Mouse (Mus musculus) liver, postnatal 0 days (tissue): ENCODE measurements at regions not wholly inside any gene's neighbourhood (a gene's known extent, or its start where the extent isn't known, plus 50 kb on each side); places are given as distances from the start of the nearest gene placed in this dataset.
"Not testable (repeated sequence)": the region's sequence is repeated elsewhere in the genome, so short reads cannot be mapped to it uniquely, and the experiment has no call there.

Experiments used
- ATAC-seq: fragments of 200-750 bp; cut with Nextera tagmentation; 2 replicates; pipeline ENCODE4 v1.8.0; 2017; ENCODE audit warnings: mild to moderate bottlenecking, moderate library complexity
- DNase-seq: peaks from one replicate; pipeline ENCODE4 v3.0.0-alpha.2; 2016
- H3K27ac ChIP-seq: fragments of 300-500 bp; sonication (generic); 2 replicates; pipeline ENCODE4 v1.5.1; 2014; ENCODE audit warnings: antibody characterized with exemption, moderate library complexity, mild to moderate bottlenecking, low read depth
- H3K27me3 ChIP-seq: fragments of 300-500 bp; sonication (generic); 2 replicates; pipeline ENCODE4 v1.6.1; 2014; ENCODE audit warnings: low read length, control low read depth, mixed read lengths; ENCODE audit not compliant: insufficient read depth
- H3K36me3 ChIP-seq: fragments of 300-500 bp; sonication (generic); replicated peaks from 2 replicates; pipeline ENCODE4 v1.6.1; 2014; ENCODE audit warnings: mild to moderate bottlenecking, control low read depth, low read length, moderate library complexity, mixed read lengths; ENCODE audit not compliant: insufficient read depth
- H3K4me1 ChIP-seq: fragments of 300-500 bp; sonication (generic); 2 replicates; pipeline ENCODE4 v1.6.1; 2014; ENCODE audit warnings: antibody characterized with exemption, mild to moderate bottlenecking, control low read depth; ENCODE audit not compliant: insufficient read depth
- H3K4me2 ChIP-seq: fragments of 300-500 bp; sonication (generic); 2 replicates; pipeline ENCODE4 v1.6.1; 2014; ENCODE audit warnings: low read depth, mild to moderate bottlenecking, low read length, moderate library complexity, mixed read lengths
- H3K4me3 ChIP-seq: fragments of 300-500 bp; sonication (generic); 2 replicates; pipeline ENCODE4 v1.5.1; 2014; ENCODE audit warnings: low read depth, low read length
- H3K9ac ChIP-seq: fragments of 300-500 bp; sonication (generic); replicated peaks from 2 replicates; pipeline ENCODE4 v1.6.1; 2014; ENCODE audit warnings: mild to moderate bottlenecking, moderate library complexity
- H3K9me3 ChIP-seq: fragments of 300-500 bp; sonication (generic); 2 replicates; pipeline ENCODE4 v1.6.1; 2016; ENCODE audit warnings: mild to moderate bottlenecking, control low read depth, low read length, mixed read lengths
- CTCF ChIP-seq: sonication (generic); IDR thresholded peaks from 2 replicates; pipeline ENCODE4 v1.5.1; 2016; ENCODE audit warnings: antibody characterized with exemption, low read depth
- EP300 ChIP-seq: IDR thresholded peaks from 2 replicates; pipeline ENCODE4 v1.6.1; 2016; ENCODE audit warnings: antibody characterized with exemption, low read depth, mild to moderate bottlenecking
- WGBS: fragments of 180-500 bp; shearing (Covaris S2); extraction: QIAGEN DNeasy Blood & Tissue Kit; methylation state at CpG from one replicate; pipeline ENCODE4 v1.1.7; 2014; ENCODE audit not compliant: insufficient replicate concordance; 5-methylcytosine and 5-hydroxymethylcytosine counted together

DNA sequence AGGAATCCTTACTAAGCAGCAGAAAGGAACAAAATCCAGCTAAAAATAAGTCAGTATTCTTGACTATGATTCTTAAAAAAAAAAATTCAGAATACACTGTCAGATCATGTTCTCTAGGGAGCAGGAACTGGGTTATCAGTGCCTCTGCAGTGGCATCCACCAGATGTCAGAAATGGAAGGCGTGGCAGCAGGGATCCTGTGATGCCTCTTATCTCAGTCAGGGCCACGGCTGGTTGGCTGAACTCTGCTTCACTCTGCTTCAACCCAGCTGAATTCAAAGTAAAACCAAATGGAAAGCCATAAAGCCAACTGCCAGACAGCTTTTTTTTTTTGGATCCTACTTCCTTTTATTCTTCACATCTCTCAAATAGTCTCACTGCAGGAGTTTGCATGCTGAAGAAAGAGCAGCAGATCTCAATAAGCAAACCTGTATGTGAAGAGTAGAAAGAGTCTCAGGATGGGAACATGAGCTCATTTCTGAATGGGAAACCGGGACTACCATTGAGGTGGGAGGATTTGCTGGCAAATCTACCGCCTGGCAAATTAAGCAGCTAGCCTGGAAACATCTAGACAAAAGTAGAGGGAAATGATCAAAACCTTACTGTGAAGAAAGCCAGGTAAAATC lies 295.8 kb downstream of the Trib2 start:
- Histone ChIP-seq H3K27ac (no peak overlapping the region), H3K27me3 (no peaks in the 10 kb centered on the region), H3K4me3 (no peak overlapping the region), H3K9me3 (no peaks in the 10 kb centered on the region), H3K36me3 (no peaks in the 10 kb centered on the region), H3K4me1 (no peaks in the 10 kb centered on the region), H3K9ac (no peak overlapping the region), H3K4me2 (no peak overlapping the region)
- TF ChIP-seq EP300: no peak
- DNase-seq (no peak), ATAC-seq (no peak)
- 33% methylated on average over 4 of the region's 4 CpGs for WGBS

DNA sequence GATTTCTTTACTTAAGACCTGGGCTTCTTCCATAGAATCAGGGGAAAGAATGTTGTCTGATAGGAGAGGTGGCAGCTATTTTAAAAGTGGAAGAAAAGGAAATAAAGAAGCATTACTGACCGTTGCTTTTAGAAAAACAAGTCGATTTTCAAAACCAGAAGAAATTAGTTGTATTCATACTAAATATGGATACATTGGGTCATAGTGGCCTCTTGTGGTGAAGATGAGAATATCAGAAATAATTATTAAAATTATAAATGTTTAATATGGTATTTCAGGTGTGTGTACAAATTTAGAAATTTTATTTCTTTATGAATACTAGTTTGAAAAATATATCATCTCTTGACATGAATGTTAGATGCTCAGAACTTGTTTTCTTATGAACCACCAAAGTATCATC lies 304.7 kb downstream of the Trib2 start:
- DNase-seq: no peak
- no peaks in the 10 kb centered on the region for H3K27me3 ChIP-seq

DNA sequence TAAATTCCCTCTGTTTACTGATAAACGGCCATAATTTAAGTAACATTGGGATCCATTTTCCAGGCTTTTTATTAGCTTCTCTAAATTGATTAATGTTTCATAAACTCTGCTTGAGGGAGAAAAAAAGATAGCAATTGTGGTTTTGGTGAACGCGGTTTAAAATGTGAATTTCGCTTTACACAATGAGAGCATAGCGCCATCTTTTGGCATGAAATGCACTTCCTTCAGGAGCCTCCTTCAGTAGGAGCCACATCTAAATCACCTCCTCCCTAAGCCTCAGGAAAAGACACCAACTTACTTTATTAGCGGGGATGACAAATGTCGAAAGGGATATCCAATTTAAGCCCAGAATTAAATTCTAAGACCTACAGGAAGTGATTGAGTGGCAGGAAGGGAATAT lies 309.1 kb downstream of the Trib2 start:
- Histone ChIP-seq H3K9me3 (no peaks in the 10 kb centered on the region), H3K4me1 (no peaks in the 10 kb centered on the region), H3K27ac (no peak overlapping the region), H3K27me3 (no peaks in the 10 kb centered on the region), H3K4me2 (no peak overlapping the region), H3K36me3 (no peaks in the 10 kb centered on the region), H3K9ac (no peak overlapping the region), H3K4me3 (no peak overlapping the region)
- WGBS: 27% methylated on average over 7 of the region's 7 CpGs
- TF ChIP-seq CTCF (peak; percentile 47), EP300 (no peak)
- ATAC-seq: no peak
- DNase-seq: no peak

More for the DNA sequence above, 304.7 kb downstream of the Trib2 start:
- H3K27ac ChIP-seq: no peak overlapping the region
- H3K4me2 ChIP-seq: no peak overlapping the region
- H3K4me1 ChIP-seq: no peaks in the 10 kb centered on the region
- H3K9me3 ChIP-seq: no peaks in the 10 kb centered on the region
- H3K36me3 ChIP-seq: no peaks in the 10 kb centered on the region
- 45% methylated on average over 2 of the region's 2 CpGs for WGBS
- TF ChIP-seq EP300 (no peak), CTCF (peak; percentile 4; the same call in 1 of the 2 replicates)
- no peak overlapping the region for H3K9ac ChIP-seq
- no peak overlapping the region for H3K4me3 ChIP-seq
- no peak for ATAC-seq

DNA sequence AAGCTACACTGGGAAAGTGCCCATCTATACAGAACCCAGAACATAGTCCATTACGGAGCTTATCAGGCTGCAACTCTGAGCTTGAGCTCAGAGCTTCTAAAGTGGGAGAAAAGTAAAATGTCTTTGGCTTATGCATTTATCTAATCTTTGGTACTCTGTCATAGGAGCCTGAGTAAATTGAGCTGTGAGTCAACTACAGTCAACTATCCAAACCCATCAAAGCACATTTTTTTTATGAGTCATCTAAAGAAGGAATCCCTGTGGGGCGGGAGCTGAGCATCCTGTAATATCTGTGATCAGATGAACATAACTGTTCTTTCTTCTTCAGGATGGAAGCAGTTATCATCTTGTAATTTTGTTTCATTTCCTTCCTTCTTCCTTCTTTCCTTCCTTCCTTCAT lies 323.1 kb downstream of the Trib2 start:
- Histone ChIP-seq H3K27me3 (no peaks in the 10 kb centered on the region), H3K9me3 (no peaks in the 10 kb centered on the region), H3K9ac (no peak overlapping the region), H3K27ac (no peak overlapping the region), H3K4me1 (no peaks in the 10 kb centered on the region), H3K36me3 (no peaks in the 10 kb centered on the region), H3K4me2 (no peak overlapping the region), H3K4me3 (no peak overlapping the region)
- TF ChIP-seq CTCF (no peak), EP300 (no peak)
- WGBS: 79% methylated on average over 2 of the region's 2 CpGs
- ATAC-seq: no peak
- no peak for DNase-seq

DNA sequence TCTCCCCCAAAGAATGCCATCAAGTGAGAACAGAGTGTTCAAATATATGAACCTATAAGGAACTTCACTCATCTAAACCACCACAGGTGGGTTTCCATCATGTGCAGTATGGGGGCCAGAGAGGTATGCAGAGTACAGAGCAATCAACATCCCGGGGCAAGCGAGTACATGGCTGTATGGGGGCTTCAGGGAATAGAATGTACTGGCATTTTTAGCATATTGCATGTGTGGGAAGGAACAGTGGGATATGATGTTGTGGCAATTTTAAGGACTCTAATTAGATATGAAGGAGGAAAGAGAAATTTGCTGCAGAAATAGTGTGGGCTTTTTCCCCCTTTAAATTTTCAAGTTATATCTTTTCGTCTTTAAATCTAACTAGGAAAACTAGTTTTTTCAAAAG lies 344.0 kb downstream of the Trib2 start:
- Histone ChIP-seq H3K9ac (no peak overlapping the region), H3K36me3 (no peaks in the 10 kb centered on the region), H3K4me1 (no peaks in the 10 kb centered on the region), H3K27me3 (no peaks in the 10 kb centered on the region), H3K4me2 (no peak overlapping the region), H3K27ac (no peak overlapping the region), H3K9me3 (no peaks in the 10 kb centered on the region), H3K4me3 (no peak overlapping the region)
- ATAC-seq (no peak), DNase-seq (no peak)
- TF ChIP-seq EP300 (no peak), CTCF (no peak)
- 75% methylated on average over 3 of the region's 3 CpGs for WGBS

- no peaks in the 10 kb centered on the region for H3K36me3 ChIP-seq
- H3K4me3 ChIP-seq: no peak overlapping the region
- H3K9me3 ChIP-seq: no peaks in the 10 kb centered on the region
- no peak for ATAC-seq
- H3K4me1 ChIP-seq: no peaks in the 10 kb centered on the region
- no peaks in the 10 kb centered on the region for H3K27me3 ChIP-seq
- 79% methylated on average over 1 of the region's 1 CpGs for WGBS
- H3K4me2 ChIP-seq: no peak overlapping the region
- no peak overlapping the region for H3K27ac ChIP-seq
- no peak for TF ChIP-seq CTCF
- TF ChIP-seq EP300: no peak
- H3K9ac ChIP-seq: no peak overlapping the region
- DNase-seq: no peak
Measured at GRCm38 (mm10) chr12:15459429-15459828, 357.3 kb downstream of the Trib2 start.

- not testable (repeated sequence) for H3K36me3 ChIP-seq, H3K9me3 ChIP-seq, H3K4me2 ChIP-seq, H3K9ac ChIP-seq, DNase-seq, H3K4me1 ChIP-seq, H3K4me3 ChIP-seq, H3K27me3 ChIP-seq, ATAC-seq, H3K27ac ChIP-seq
Measured at GRCm38 (mm10) chr12:15456369-15456768, 360.4 kb downstream of the Trib2 start.
